Mouse (Mus musculus): ENCODE data around the gene Stab2. TPM values are rescaled to one million over a fixed set of nuclear protein-coding genes. Genes with fewer than 3 reads are reported as not detected.

Stab2 gene
- total RNA-seq, 2 experiments from 2014 or later, result not detected

DNA sequence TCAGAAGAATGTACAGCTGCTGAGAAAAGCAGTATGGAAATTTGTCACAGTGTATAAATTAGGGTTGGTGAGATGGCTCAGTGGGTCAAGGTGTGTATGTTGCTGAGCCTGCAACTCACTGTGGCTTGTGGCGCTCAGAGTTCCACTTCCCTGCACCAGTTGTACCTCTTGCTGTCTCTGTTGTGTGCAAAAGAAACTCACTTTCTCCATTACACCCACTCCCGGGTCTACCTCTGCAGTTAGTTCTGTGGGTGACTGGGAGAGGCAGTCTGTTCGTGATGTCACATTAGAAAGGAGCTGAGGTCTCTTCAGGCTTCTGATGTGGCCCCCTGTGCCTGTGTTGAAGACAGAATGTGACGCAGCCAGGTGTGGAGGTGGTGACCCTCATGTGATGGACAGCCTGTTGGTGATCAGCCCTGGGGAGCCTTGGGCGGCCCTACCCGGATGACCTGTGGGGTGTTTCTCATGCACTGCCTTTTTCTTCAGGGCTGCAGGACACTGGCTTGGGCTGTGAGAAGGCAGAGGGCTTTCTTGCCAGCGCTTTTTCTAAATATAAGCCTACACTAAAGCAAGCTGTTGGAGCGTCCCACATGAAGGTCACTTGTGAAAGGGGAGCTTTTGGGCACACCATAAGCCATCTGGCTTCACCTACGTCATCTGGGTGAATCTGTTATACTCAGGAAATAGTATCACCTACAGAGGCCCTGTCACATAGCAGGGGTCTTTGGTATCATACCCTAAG, 212.9 kb downstream of the Stab2 start:
- ATAC-seq (replicated peaks; ENCODE audit: low FRiP score, low TSS enrichment, poor library complexity, severe bottlenecking), result no peak

DNA sequence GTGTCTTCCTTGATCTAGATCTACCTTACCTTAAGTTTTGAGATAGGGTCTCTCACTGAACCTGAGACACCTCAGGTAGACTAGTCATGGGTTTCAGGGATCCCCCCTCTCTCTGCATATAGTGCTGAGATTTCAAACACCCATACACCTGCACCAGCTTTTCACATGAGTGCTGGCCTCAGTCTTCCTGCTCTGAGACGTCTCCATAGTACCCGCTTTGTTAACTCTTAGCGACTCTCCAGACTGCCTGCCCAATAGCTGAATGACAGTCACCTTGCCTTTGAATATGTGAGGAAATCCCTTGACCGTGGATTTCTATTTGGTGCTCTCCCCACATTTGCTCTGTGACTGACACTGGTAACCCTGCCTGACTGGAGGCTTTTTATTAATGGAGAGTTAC, 213.6 kb downstream of the Stab2 start:
- no peak for ATAC-seq (replicated peaks; ENCODE audit: low FRiP score, low TSS enrichment, poor library complexity, severe bottlenecking)

DNA sequence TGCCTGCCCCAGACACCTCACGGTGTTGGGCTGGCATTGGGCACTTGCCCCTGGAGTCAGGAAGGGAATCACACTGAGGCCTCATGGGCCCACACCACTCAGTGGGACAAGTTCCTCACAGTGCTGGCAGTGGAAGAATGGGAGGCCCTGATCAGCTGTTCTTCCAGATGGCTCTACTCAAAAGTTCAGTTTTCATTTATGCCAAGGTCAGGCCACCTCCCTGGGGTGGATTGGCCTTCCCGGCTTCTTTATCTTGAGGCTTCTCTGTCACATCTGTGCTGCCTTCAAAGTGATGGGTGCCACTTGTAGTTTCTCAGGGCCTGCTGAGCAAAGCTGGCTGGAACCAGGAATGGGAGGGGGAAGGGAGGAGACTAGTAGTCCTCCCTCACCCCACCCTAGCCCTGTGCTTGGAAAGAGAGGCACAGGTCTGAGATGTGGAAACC, 214.3 kb downstream of the Stab2 start:
- peak; percentile 85 for ATAC-seq (replicated peaks; ENCODE audit: low FRiP score, low TSS enrichment, poor library complexity, severe bottlenecking)

DNA sequence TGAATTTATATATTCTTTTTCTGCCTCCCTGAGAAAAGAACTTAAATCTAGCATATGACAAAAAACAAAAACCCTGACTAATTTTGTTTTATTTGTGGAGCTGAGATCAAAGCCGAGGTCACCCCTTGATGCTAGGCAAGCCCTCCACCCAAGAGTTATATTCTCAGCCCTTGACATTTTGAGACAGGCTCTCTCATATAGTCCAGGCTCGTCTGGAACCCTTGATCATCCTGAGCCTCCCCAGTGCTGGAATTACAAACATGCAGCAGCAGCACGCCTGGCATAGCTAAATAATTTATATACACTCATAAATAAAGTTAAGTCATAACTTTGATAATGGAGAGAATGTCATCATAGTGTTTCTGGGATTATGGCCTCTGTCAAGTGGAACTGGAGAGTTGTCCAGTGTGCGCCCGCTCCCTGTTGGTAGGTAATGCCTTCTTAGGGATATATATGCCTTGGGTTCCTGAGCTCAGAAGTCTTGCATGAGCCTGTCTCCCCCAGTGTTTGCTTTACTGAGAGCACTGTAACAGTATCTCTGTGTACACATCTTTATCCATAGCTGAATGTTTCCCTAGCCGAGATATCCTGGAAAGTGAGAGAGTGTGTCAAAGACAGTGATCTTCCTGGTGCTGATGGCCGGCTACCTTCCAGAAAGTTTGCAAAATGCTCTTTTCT, 216.2 kb downstream of the Stab2 start:
- ATAC-seq (replicated peaks; ENCODE audit: low FRiP score, low TSS enrichment, poor library complexity, severe bottlenecking), result no peak

Other genes with a start within 250 kb of the Stab2 start
- not detected in 2 replicates for gene Gm49358, start 244.1 kb downstream of the Stab2 start, total RNA-seq (2014; fragmentation: Nextera tagmentation)
- gene Gm49358, start 244.1 kb downstream of the Stab2 start, total RNA-seq (2017), result 1.6 TPM in 1 of 2 replicates, not detected in the other
- gene Nt5dc3, start 229.0 kb downstream of the Stab2 start, total RNA-seq (2014; fragmentation: Nextera tagmentation), result 8.9 and 12.4 TPM in 2 replicates
- gene Nt5dc3, start 229.0 kb downstream of the Stab2 start, total RNA-seq (2017), result 2.9 and 6.8 TPM in 2 replicates
- 3.1 TPM in 1 of 2 replicates, not detected in the other for gene 1700113H08Rik, start 50.0 kb upstream of the Stab2 start, total RNA-seq (2014; fragmentation: Nextera tagmentation)
- gene 1700113H08Rik, start 50.0 kb upstream of the Stab2 start, total RNA-seq (2017), result not detected in 2 replicates